Mouse (Mus musculus) brain, embryonic 14.5 days (tissue): ENCODE results near the gene Hnrnpu.

Experiments
- CTCF ChIP-seq: fragments of 200-500 bp; IDR thresholded peaks from 2 replicates; pipeline ENCODE4 v1.5.1; 2012; ENCODE audit warnings: inconsistent platforms, mild to moderate bottlenecking, moderate library complexity, borderline replicate concordance; ENCODE audit not compliant: insufficient read depth, insufficient read length; ENCODE audit errors: extremely low read depth
- POLR2A ChIP-seq: fragments of 200-500 bp; IDR thresholded peaks from 2 replicates; pipeline ENCODE4 v1.6.1; 2012; ENCODE audit warnings: mild to moderate bottlenecking, inconsistent platforms, borderline replicate concordance; ENCODE audit not compliant: poor library complexity, insufficient read depth, insufficient read length, severe bottlenecking; ENCODE audit errors: extremely low read depth

- no peak for TF ChIP-seq CTCF
- no peak for TF ChIP-seq POLR2A
Measured at GRCm38 (mm10) chr1:178336777-178337481, 668 bp downstream of the Hnrnpu start.
